Mouse (Mus musculus): ENCODE measurements around the gene Kbtbd12. TPM values are rescaled to one million over a fixed set of nuclear protein-coding genes. Genes with fewer than 3 reads are reported as not detected.

Kbtbd12 gene
- polyA plus RNA-seq, 1 experiment from 2014 or later = 0.64 TPM

- 79% methylated on average over 4 of the region's 4 CpGs for WGBS
- H3K27me3 ChIP-seq (replicated peaks) = no peaks in the 10 kb centered on the region
- no peaks in the 10 kb centered on the region for H3K4me1 ChIP-seq
- no peaks in the 10 kb centered on the region for H3K36me3 ChIP-seq
- H3K4me3 ChIP-seq (replicated peaks) = no peak overlapping the region
- no peak overlapping the region for H3K27ac ChIP-seq
- no peak overlapping the region for H3K9ac ChIP-seq
- ATAC-seq (ENCODE audit: insufficient read depth, low FRiP score, low read depth) = no peak
- H3K9me3 ChIP-seq = no peaks in the 10 kb centered on the region
- no peak overlapping the region for H3K4me2 ChIP-seq
Measured at GRCm38 (mm10) chr6:88583950-88584349, 53.8 kb downstream of the Kbtbd12 start.

- H3K27ac ChIP-seq = no peak overlapping the region
- no peak overlapping the region for H3K9ac ChIP-seq
- 86% methylated on average over 11 of the region's 11 CpGs for WGBS
- ATAC-seq (ENCODE audit: insufficient read depth, low FRiP score, low read depth) = no peak
- no peaks in the 10 kb centered on the region for H3K36me3 ChIP-seq
- H3K4me2 ChIP-seq = no peak overlapping the region
- H3K4me3 ChIP-seq (replicated peaks) = no peak overlapping the region
- no peaks in the 10 kb centered on the region for H3K27me3 ChIP-seq (replicated peaks)
- H3K4me1 ChIP-seq = no peaks in the 10 kb centered on the region
- H3K9me3 ChIP-seq = no peaks in the 10 kb centered on the region
Measured at GRCm38 (mm10) chr6:88576495-88576894, 61.3 kb downstream of the Kbtbd12 start.

- no peak for ATAC-seq (ENCODE audit: insufficient read depth, low FRiP score, low read depth)
- Histone ChIP-seq H3K27ac (no peak overlapping the region), H3K4me2 (peak overlapping the region; percentile 25; the same call in 1 of the 2 replicates), H3K27me3 (replicated peaks) (0 out of 2 replicates have a peak, but pooled peaks cover 3% of the 10 kb centered on the region), H3K36me3 (no peaks in the 10 kb centered on the region), H3K9me3 (no peaks in the 10 kb centered on the region), H3K4me1 (no peaks in the 10 kb centered on the region), H3K4me3 (replicated peaks) (no peak overlapping the region), H3K9ac (no peak overlapping the region)
- WGBS = 37% methylated on average over 7 of the region's 7 CpGs
Measured at GRCm38 (mm10) chr6:88566676-88567075, 71.1 kb downstream of the Kbtbd12 start.

GRCm38 (mm10) chr6:88565033-88565432, 72.7 kb downstream of the Kbtbd12 start:
- Histone ChIP-seq H3K27me3 (replicated peaks) (0 out of 2 replicates have a peak, but pooled peaks cover 3% of the 10 kb centered on the region), H3K4me1 (no peaks in the 10 kb centered on the region), H3K9me3 (no peaks in the 10 kb centered on the region), H3K4me3 (replicated peaks) (no peak overlapping the region), H3K36me3 (no peaks in the 10 kb centered on the region), H3K27ac (no peak overlapping the region), H3K9ac (no peak overlapping the region), H3K4me2 (no peak overlapping the region)
- WGBS = 28% methylated on average over 6 of the region's 6 CpGs
- ATAC-seq (ENCODE audit: insufficient read depth, low FRiP score, low read depth) = no peak

- 87% methylated on average over 4 of the region's 4 CpGs for WGBS
- no peak for ATAC-seq (ENCODE audit: insufficient read depth, low FRiP score, low read depth)
- H3K27ac ChIP-seq = no peak overlapping the region
- 0 out of 2 replicates have a peak, but pooled peaks cover 3% of the 10 kb centered on the region for H3K27me3 ChIP-seq (replicated peaks)
- H3K4me1 ChIP-seq = no peaks in the 10 kb centered on the region
- no peaks in the 10 kb centered on the region for H3K36me3 ChIP-seq
- no peaks in the 10 kb centered on the region for H3K9me3 ChIP-seq
- H3K4me2 ChIP-seq = no peak overlapping the region
- H3K4me3 ChIP-seq (replicated peaks) = no peak overlapping the region
- no peak overlapping the region for H3K9ac ChIP-seq
Measured at GRCm38 (mm10) chr6:88560156-88560555, 77.6 kb downstream of the Kbtbd12 start.

GRCm38 (mm10) chr6:88559688-88560087, 78.1 kb downstream of the Kbtbd12 start:
- 52% methylated on average over 5 of the region's 5 CpGs for WGBS
- no peak for ATAC-seq (ENCODE audit: insufficient read depth, low FRiP score, low read depth)

GRCm38 (mm10) chr6:88558076-88558475, 79.7 kb downstream of the Kbtbd12 start:
- H3K9ac ChIP-seq = no peak overlapping the region
- no peak overlapping the region for H3K4me3 ChIP-seq (replicated peaks)
- 67% methylated on average over 1 of the region's 1 CpGs for WGBS
- H3K4me1 ChIP-seq = no peaks in the 10 kb centered on the region
- no peaks in the 10 kb centered on the region for H3K9me3 ChIP-seq
- H3K36me3 ChIP-seq = no peaks in the 10 kb centered on the region
- H3K27me3 ChIP-seq (replicated peaks) = no peaks in the 10 kb centered on the region
- no peak overlapping the region for H3K27ac ChIP-seq
- no peak overlapping the region for H3K4me2 ChIP-seq
- no peak for ATAC-seq (ENCODE audit: insufficient read depth, low FRiP score, low read depth)

More at GRCm38 (mm10) chr6:88559688-88560087, 78.1 kb downstream of the Kbtbd12 start:
- H3K36me3 ChIP-seq = no peaks in the 10 kb centered on the region
- no peak overlapping the region for H3K27ac ChIP-seq
- H3K4me3 ChIP-seq (replicated peaks) = no peak overlapping the region
- 0 out of 2 replicates have a peak, but pooled peaks cover 2% of the 10 kb centered on the region for H3K27me3 ChIP-seq (replicated peaks)
- H3K9me3 ChIP-seq = no peaks in the 10 kb centered on the region
- H3K4me2 ChIP-seq = no peak overlapping the region
- no peaks in the 10 kb centered on the region for H3K4me1 ChIP-seq
- H3K9ac ChIP-seq = no peak overlapping the region

- Histone ChIP-seq H3K9me3 (no peaks in the 10 kb centered on the region), H3K27me3 (replicated peaks) (no peaks in the 10 kb centered on the region), H3K4me3 (replicated peaks) (no peak overlapping the region), H3K27ac (no peak overlapping the region), H3K9ac (no peak overlapping the region), H3K36me3 (no peaks in the 10 kb centered on the region), H3K4me2 (no peak overlapping the region), H3K4me1 (no peaks in the 10 kb centered on the region)
- ATAC-seq (ENCODE audit: insufficient read depth, low FRiP score, low read depth) = no peak
- 23% methylated on average over 4 of the region's 4 CpGs for whole genome bisulfite sequencing
Measured at GRCm38 (mm10) chr6:88557548-88557947, 80.2 kb downstream of the Kbtbd12 start.

- WGBS = 91% methylated on average over 2 of the region's 2 CpGs
- no peak for ATAC-seq (ENCODE audit: insufficient read depth, low FRiP score, low read depth)
- peaks cover 18% of the 10 kb centered on the region for H3K27me3 ChIP-seq (replicated peaks)
Measured at GRCm38 (mm10) chr6:88549916-88550315, 87.8 kb downstream of the Kbtbd12 start.

GRCm38 (mm10) chr6:88549137-88549814, 88.5 kb downstream of the Kbtbd12 start:
- Histone ChIP-seq H3K9me3 (no peaks in the 10 kb centered on the region), H3K36me3 (no peaks in the 10 kb centered on the region), H3K4me3 (replicated peaks) (no peak overlapping the region), H3K4me1 (no peaks in the 10 kb centered on the region), H3K9ac (no peak overlapping the region), H3K27me3 (replicated peaks) (peaks cover 18% of the 10 kb centered on the region), H3K27ac (no peak overlapping the region), H3K4me2 (no peak overlapping the region)
- no peak for ATAC-seq (ENCODE audit: insufficient read depth, low FRiP score, low read depth)
- WGBS = 27% methylated on average over 4 of the region's 4 CpGs

More at GRCm38 (mm10) chr6:88549916-88550315, 87.8 kb downstream of the Kbtbd12 start:
- Histone ChIP-seq H3K27ac (no peak overlapping the region), H3K4me2 (no peak overlapping the region), H3K9me3 (no peaks in the 10 kb centered on the region), H3K4me1 (no peaks in the 10 kb centered on the region), H3K9ac (no peak overlapping the region), H3K36me3 (no peaks in the 10 kb centered on the region), H3K4me3 (replicated peaks) (no peak overlapping the region)

- Histone ChIP-seq H3K27me3 (replicated peaks) (peaks cover 18% of the 10 kb centered on the region), H3K36me3 (no peaks in the 10 kb centered on the region), H3K4me2 (no peak overlapping the region), H3K4me1 (no peaks in the 10 kb centered on the region), H3K9ac (no peak overlapping the region), H3K9me3 (no peaks in the 10 kb centered on the region), H3K4me3 (replicated peaks) (no peak overlapping the region), H3K27ac (no peak overlapping the region)
- no peak; the same call in 1 of the 2 replicates for ATAC-seq (ENCODE audit: insufficient read depth, low FRiP score, low read depth)
- 75% methylated on average over 10 of the region's 10 CpGs for WGBS
Measured at GRCm38 (mm10) chr6:88548405-88549049, 89.2 kb downstream of the Kbtbd12 start.

- H3K4me1 ChIP-seq = no peaks in the 10 kb centered on the region
- no peak for ATAC-seq (ENCODE audit: insufficient read depth, low FRiP score, low read depth)
Measured at GRCm38 (mm10) chr6:88545397-88545790, 92.4 kb downstream of the Kbtbd12 start.

More at GRCm38 (mm10) chr6:88545397-88545790, 92.4 kb downstream of the Kbtbd12 start:
- no peak overlapping the region for H3K4me2 ChIP-seq
- 39% methylated on average over 10 of the region's 10 CpGs for WGBS
- H3K36me3 ChIP-seq = no peaks in the 10 kb centered on the region
- H3K4me3 ChIP-seq (replicated peaks) = no peak overlapping the region
- no peaks in the 10 kb centered on the region for H3K9me3 ChIP-seq
- peaks cover 18% of the 10 kb centered on the region for H3K27me3 ChIP-seq (replicated peaks)
- no peak overlapping the region for H3K27ac ChIP-seq
- no peak overlapping the region for H3K9ac ChIP-seq
